In genomic region chr19:39060719-39061118, GRCm38 (mm10) we compare ENCODE assay signal across 31 mouse cellular contexts. TPM values are rescaled to one million over a fixed set of nuclear protein-coding genes. Genes with fewer than 3 reads are reported as not detected.
A peak's percentile ranks its signal among the peaks of the same experiment; 100 is the strongest.
DNase-seq lines count a peak whose midpoint lies in the region; ATAC-seq and TF ChIP-seq lines count a peak whose summit lies in the region.
"Had no signal": no experiment of that assay in that cellular context is flagged by ENCODE, and none has a peak within 500 bp of the region (broad histone marks: within the 10 kb centered on the region; RNA-seq: fewer than 3 reads in every experiment).

Cyp2c65 (plus strand) TSS chr19:39061015.

- no peaks in the 10 kb centered on the region for H3K9me3 ChIP-seq in intestine, postnatal 0 days (ENCODE audit: control insufficient read depth)
- no peaks in the 10 kb centered on the region for H3K9me3 ChIP-seq in stomach, postnatal 0 days (ENCODE audit: control insufficient read depth, low read length)
- H3K9me3 ChIP-seq in midbrain, embryonic 16.5 days (replicated peaks; ENCODE audit: control insufficient read depth, low read length, poor library complexity, severe bottlenecking): 0 out of 2 replicates have a peak, but pooled peaks cover 3% of the 10 kb centered on the region
- H3K9me3 ChIP-seq: embryonic facial prominence, embryonic 13.5 days; embryonic facial prominence, embryonic 15.5 days; forebrain, embryonic 12.5 days; G1E had no signal

- H3K4me1 ChIP-seq in liver, adult 2 months (ENCODE audit: control insufficient read depth, insufficient read depth, low read length): peaks cover 1% of the 10 kb centered on the region; the same call in 1 of the 2 replicates
- no peaks in the 10 kb centered on the region for H3K4me1 ChIP-seq in intestine, postnatal 0 days (replicated peaks; ENCODE audit: control insufficient read depth, insufficient read depth, low read length)
- 0 out of 2 replicates have a peak, but pooled peaks cover 1% of the 10 kb centered on the region for H3K4me1 ChIP-seq in small intestine, adult 2 months (ENCODE audit: control insufficient read depth, insufficient read depth, insufficient read length, low read length)
- no peaks in the 10 kb centered on the region for H3K4me1 ChIP-seq in stomach, postnatal 0 days (replicated peaks; ENCODE audit: control insufficient read depth, insufficient read depth)
- no peaks in the 10 kb centered on the region for H3K4me1 ChIP-seq in midbrain, embryonic 16.5 days (ENCODE audit: control insufficient read depth, insufficient read depth, low read length)
- H3K4me1 ChIP-seq: embryonic facial prominence, embryonic 13.5 days; embryonic facial prominence, embryonic 15.5 days; forebrain, embryonic 10.5 days; forebrain, embryonic 12.5 days had no signal

- no peak for TF ChIP-seq EP300 in stomach, postnatal 0 days (optimal IDR thresholded peaks at IDR 0.05)

- no peak for TF ChIP-seq CTCF in liver, adult 2 months (IDR thresholded peaks at IDR 0.05; ENCODE audit: low read depth, low read length)
- no peak for TF ChIP-seq CTCF in intestine, postnatal 0 days (IDR thresholded peaks at IDR 0.05; ENCODE audit: low read depth)
- TF ChIP-seq CTCF in small intestine, adult 2 months (IDR thresholded peaks at IDR 0.05; ENCODE audit: extremely low read depth, insufficient read length, insufficient replicate concordance, low read depth, low read length): no peak
- TF ChIP-seq CTCF in stomach, postnatal 0 days (IDR thresholded peaks at IDR 0.05; ENCODE audit: low read depth): no peak

- peak within 1 kb of the TSS; percentile 31 for H3K4me2 ChIP-seq in intestine, postnatal 0 days (replicated peaks; ENCODE audit: low read depth)
- H3K4me2 ChIP-seq in stomach, postnatal 0 days (replicated peaks; ENCODE audit: low read depth): no peak within 1 kb of the TSS
- H3K4me2 ChIP-seq in midbrain, embryonic 16.5 days (ENCODE audit: low read length): no peak within 1 kb of the TSS
- H3K4me2 ChIP-seq: embryonic facial prominence, embryonic 13.5 days; embryonic facial prominence, embryonic 15.5 days; forebrain, embryonic 12.5 days had no signal

- H3K27me3 ChIP-seq in liver, adult 2 months (ENCODE audit: control insufficient read depth, insufficient read depth, low read length): no peaks in the 10 kb centered on the region
- no peaks in the 10 kb centered on the region for H3K27me3 ChIP-seq in intestine, postnatal 0 days (replicated peaks; ENCODE audit: control insufficient read depth, insufficient read depth, low read length)
- H3K27me3 ChIP-seq in small intestine, adult 2 months (ENCODE audit: control insufficient read depth, insufficient read depth, low read length): no peaks in the 10 kb centered on the region
- no peaks in the 10 kb centered on the region for H3K27me3 ChIP-seq in stomach, postnatal 0 days (ENCODE audit: control insufficient read depth, insufficient read depth, low read length)
- H3K27me3 ChIP-seq in midbrain, embryonic 16.5 days (ENCODE audit: control insufficient read depth, insufficient read depth, low read depth, low read length): no peaks in the 10 kb centered on the region
- H3K27me3 ChIP-seq: CH12.LX; embryonic facial prominence, embryonic 13.5 days; embryonic facial prominence, embryonic 15.5 days; forebrain, embryonic 12.5 days had no signal

- 52% methylated on average over 2 of the region's 2 CpGs for WGBS in liver, adult 2 months
- WGBS in intestine, postnatal 0 days: 25% methylated on average over 2 of the region's 2 CpGs
- WGBS in small intestine, adult 2 months: 21% methylated on average over 2 of the region's 2 CpGs
- 50% methylated on average over 2 of the region's 2 CpGs for WGBS in stomach, postnatal 0 days
- WGBS in midbrain, embryonic 16.5 days: 72% methylated on average over 2 of the region's 2 CpGs

- H3K4me3 ChIP-seq in liver, adult 2 months (ENCODE audit: insufficient read depth, low read depth, low read length): no peak within 1 kb of the TSS
- no peak within 1 kb of the TSS for H3K4me3 ChIP-seq in intestine, postnatal 0 days (ENCODE audit: low read depth, low read length)
- H3K4me3 ChIP-seq in small intestine, adult 2 months (ENCODE audit: low read depth, low read length): no peak within 1 kb of the TSS
- H3K4me3 ChIP-seq in stomach, postnatal 0 days (ENCODE audit: low read depth, low read length): no peak within 1 kb of the TSS
- H3K4me3 ChIP-seq in midbrain, embryonic 16.5 days (ENCODE audit: low read depth, low read length): no peak within 1 kb of the TSS
- H3K4me3 ChIP-seq: embryonic facial prominence, embryonic 13.5 days; embryonic facial prominence, embryonic 15.5 days; erythroblast, embryonic 14.5 days; forebrain, embryonic 10.5 days; forebrain, embryonic 12.5 days had no signal

- no peaks in the 10 kb centered on the region for H3K79me2 ChIP-seq in liver, adult 2 months (ENCODE audit: control insufficient read depth, insufficient read depth, low read length)

- peak; percentile 75 for ATAC-seq in intestine, postnatal 0 days
- peak; percentile 96 for ATAC-seq in stomach, postnatal 0 days (ENCODE audit: low FRiP score, low TSS enrichment)
- ATAC-seq in midbrain, embryonic 16.5 days: no peak
- ATAC-seq: CD4-positive, CD25-positive, alpha-beta regulatory T cell, adult 4 months; forebrain, embryonic 14.5 days; forebrain, embryonic 16.5 days had no signal

- H3K27ac ChIP-seq in liver, adult 2 months (replicated peaks; ENCODE audit: insufficient read depth, low read depth, low read length): no peak within 1 kb of the TSS
- no peak within 1 kb of the TSS; the same call in 1 of the 2 replicates for H3K27ac ChIP-seq in intestine, postnatal 0 days (ENCODE audit: low read depth, low read length)
- peak within 1 kb of the TSS; percentile 79; the same call in 1 of the 2 replicates for H3K27ac ChIP-seq in small intestine, adult 2 months (ENCODE audit: insufficient read depth, low read depth, low read length)
- H3K27ac ChIP-seq in stomach, postnatal 0 days (replicated peaks): 0 out of 2 replicates have a peak within 1 kb of the TSS, but pooled peaks have one; percentile 59
- H3K27ac ChIP-seq in midbrain, embryonic 16.5 days (ENCODE audit: low read length): no peak within 1 kb of the TSS
- H3K27ac ChIP-seq: embryonic facial prominence, embryonic 13.5 days; embryonic facial prominence, embryonic 15.5 days; forebrain, embryonic 10.5 days; forebrain, embryonic 12.5 days had no signal

- no peaks in the 10 kb centered on the region for H3K36me3 ChIP-seq in liver, adult 2 months (ENCODE audit: control insufficient read depth, insufficient read depth, low read length)
- H3K36me3 ChIP-seq in intestine, postnatal 0 days (ENCODE audit: control insufficient read depth, insufficient read depth): no peaks in the 10 kb centered on the region
- no peaks in the 10 kb centered on the region for H3K36me3 ChIP-seq in small intestine, adult 2 months (ENCODE audit: control insufficient read depth, insufficient read depth, low read length)
- no peaks in the 10 kb centered on the region for H3K36me3 ChIP-seq in stomach, postnatal 0 days (ENCODE audit: control insufficient read depth, insufficient read depth, low read length)
- H3K36me3 ChIP-seq in midbrain, embryonic 16.5 days (ENCODE audit: control insufficient read depth, insufficient read depth, low read length): no peaks in the 10 kb centered on the region
- H3K36me3 ChIP-seq: embryonic facial prominence, embryonic 13.5 days; embryonic facial prominence, embryonic 15.5 days; forebrain, embryonic 10.5 days; forebrain, embryonic 12.5 days; G1E had no signal

- TF ChIP-seq POLR2A in liver, adult 2 months (IDR thresholded peaks at IDR 0.05; ENCODE audit: extremely low read depth, insufficient read depth, low read length): no peak
- TF ChIP-seq POLR2A in small intestine, adult 2 months (IDR thresholded peaks at IDR 0.05; ENCODE audit: low read depth, low read length): no peak

- peak; percentile 7 for DNase-seq in liver, adult 2 months (ENCODE audit: extremely low read depth, low read depth, low spot score)
- no peak for DNase-seq in liver
- DNase-seq in stomach, postnatal 0 days (ENCODE audit: low spot score): no peak
- DNase-seq in spleen, postnatal 36 days (ENCODE audit: low spot score in 2 of 2): no peak
- DNase-seq in cerebellum, postnatal 10 days: no peak
- DNase-seq: adrenal gland, adult 2 months; adrenal gland, postnatal 10 days; adrenal gland, postnatal 25 days; B cell, adult 2 months; cerebellum, adult 11 months; cerebellum, adult 2 months; cerebellum, adult 9-10 months; cerebellum, postnatal 14 days; cerebellum, postnatal 36 days; embryo, embryonic 11 days had no signal

- no peak within 1 kb of the TSS for H3K9ac ChIP-seq in liver, adult 2 months (ENCODE audit: low read depth, low read length)
- H3K9ac ChIP-seq in intestine, postnatal 0 days (ENCODE audit: low read depth, low read length): no peak within 1 kb of the TSS
- H3K9ac ChIP-seq in stomach, postnatal 0 days (ENCODE audit: low read length): no peak within 1 kb of the TSS
- H3K9ac ChIP-seq in midbrain, embryonic 16.5 days (ENCODE audit: low read depth, low read length): no peak within 1 kb of the TSS
- H3K9ac ChIP-seq: embryonic facial prominence, embryonic 13.5 days; embryonic facial prominence, embryonic 15.5 days; forebrain, embryonic 12.5 days had no signal

RNA-seq across cellular contexts. Expression of gene Cyp2c65, which starts in this region (rescaled TPM):
- total RNA-seq in liver, adult 2 months (2014; rRNA removed): 0.09 TPM in 1 of 2 replicates, not detected in the other
- polyA plus RNA-seq in liver, adult 2 months (2012; rRNA removed): not detected in 2 replicates
- polyA plus RNA-seq in intestine, postnatal 0 days (2015; fragmentation: Nextera tagmentation; extraction: Ambion mirVana): 19.6 and 20.8 TPM in 2 replicates
- polyA plus RNA-seq in small intestine, adult 2 months (2012; rRNA removed): 52.8 and 87.8 TPM in 2 replicates
- polyA plus RNA-seq in stomach, postnatal 0 days (2015; fragmentation: Nextera tagmentation; extraction: Ambion mirVana): 123 TPM in 2 replicates
- 0.09 TPM in 1 of 2 replicates, not detected in the other for polyA plus RNA-seq in midbrain, embryonic 16.5 days (2015; fragmentation: Nextera tagmentation; extraction: Ambion mirVana)
- total RNA-seq: adrenal gland, adult 2 months; adrenal gland, postnatal 10 days; adrenal gland, postnatal 25 days; adrenal gland, postnatal 4 days; CH12.LX; common myeloid progenitor, adult 5-6 weeks; G1E had no signal
- polyA plus RNA-seq: CD4-positive, CD25-positive, alpha-beta regulatory T cell, adult 4 months; cerebellum, adult 2 months; embryonic facial prominence, embryonic 11.5 days; embryonic facial prominence, embryonic 13.5 days; embryonic facial prominence, embryonic 15.5 days; erythroblast, embryonic 14.5 days; forebrain, embryonic 10.5 days; forebrain, embryonic 12.5 days; forebrain, embryonic 14.5 days; forebrain, embryonic 16.5 days; G1E had no signal

Comparison
In these comparisons a context has a peak if more than half of its experiments do, and no peak if none do; other contexts are left out.
1. RNA of gene Cyp2c65 (polyA plus RNA-seq): 123 TPM in stomach, postnatal 0 days, 52.8 to 87.8 TPM in small intestine, adult 2 months and 19.6 to 20.8 TPM in intestine, postnatal 0 days; 0.09 TPM in midbrain, embryonic 16.5 days and not detected in liver, adult 2 months; every median in the first group is over 10 times any median in the second.
2. Peak in DNase-seq in liver, adult 2 months; RNA of the gene not detected or under 1 TPM.
3. H3K27ac ChIP-seq: peak in small intestine, adult 2 months (single experiment) and stomach, postnatal 0 days (single experiment); none in liver, adult 2 months (single experiment), intestine, postnatal 0 days (single experiment) and midbrain, embryonic 16.5 days (single experiment).